Mouse (Mus musculus): ENCODE measurements around the gene Kpna7. TPM values are rescaled to one million over a fixed set of nuclear protein-coding genes. Genes with fewer than 3 reads are reported as not detected.
"Not testable (repeated sequence)": the region's sequence is repeated elsewhere in the genome, so short reads cannot be mapped to it uniquely, and the experiment has no call there.

Gene Kpna7
- polyA plus RNA-seq (2015; fragmentation: Nextera tagmentation; extraction: Ambion mirVana) = not detected in 2 replicates

DNA sequence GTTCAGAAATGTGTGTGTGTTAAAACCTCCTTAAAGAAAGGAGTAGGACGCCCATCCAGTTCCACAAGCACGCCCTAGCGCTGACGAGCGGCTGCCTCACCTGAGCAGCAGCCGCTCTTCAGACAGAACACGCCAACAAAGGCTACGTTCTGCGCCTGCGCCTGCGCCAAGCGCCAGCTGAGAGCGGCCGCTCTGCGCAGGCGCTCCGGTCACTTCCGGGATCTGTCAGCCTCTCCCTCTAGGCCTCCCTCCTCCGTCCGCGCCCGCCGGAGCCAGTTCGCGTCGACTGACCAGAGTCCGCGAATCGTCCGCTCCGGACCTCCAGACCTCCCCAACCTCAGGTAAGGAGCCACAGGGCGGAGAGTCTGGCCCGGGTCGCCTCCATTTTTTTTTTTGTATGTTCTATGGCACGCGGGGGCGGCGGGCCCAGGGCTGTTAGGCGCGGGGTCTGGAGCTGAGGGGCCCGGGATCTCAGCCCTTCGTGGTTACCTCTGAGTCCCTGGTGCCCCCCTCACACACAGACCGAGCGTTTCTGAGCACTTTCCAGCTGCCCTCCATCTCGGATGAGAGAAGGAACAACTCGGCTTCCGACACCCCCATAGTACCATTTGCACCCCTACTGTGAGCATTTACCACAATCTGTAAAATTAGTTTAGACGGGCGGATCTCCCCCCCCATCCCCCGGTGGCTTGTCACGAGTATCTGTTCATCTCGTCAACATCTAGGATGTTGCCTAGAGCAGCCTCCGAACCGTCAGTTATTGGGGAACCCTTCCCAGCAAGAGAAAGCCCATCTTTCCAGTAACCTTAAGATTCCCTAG is at the start of gene Kpna7, which contains the start of gene Arpc1a:
Gene Kpna7 (minus strand): TSS at position 399 of the 820 bp plus-strand sequence.
Gene Arpc1a (plus strand): TSS at position 199 of the 820 bp plus-strand sequence.
- Histone ChIP-seq H3K4me2 (ENCODE audit: low read length) (peak within 1 kb of the TSS; percentile 90), H3K27ac (ENCODE audit: low read length) (peak within 1 kb of the TSS; percentile 89), H3K27me3 (replicated peaks; ENCODE audit: control insufficient read depth, insufficient read depth, low read length) (no peaks in the 10 kb centered on the region), H3K4me3 (replicated peaks; ENCODE audit: low read length) (peak within 1 kb of the TSS; percentile 96), H3K36me3 (ENCODE audit: control insufficient read depth, insufficient read depth) (no peaks in the 10 kb centered on the region), H3K9me3 (ENCODE audit: control insufficient read depth, low read length) (no peaks in the 10 kb centered on the region), H3K9ac (replicated peaks; ENCODE audit: low read depth, low read length) (peak within 1 kb of the TSS; percentile 95), H3K4me1 (replicated peaks; ENCODE audit: control insufficient read depth, insufficient read depth, low read length) (peaks cover 10% of the 10 kb centered on the region)
- ATAC-seq = peak; percentile 99
- WGBS = under 1% methylated on average over 54 of the region's 54 CpGs

DNA sequence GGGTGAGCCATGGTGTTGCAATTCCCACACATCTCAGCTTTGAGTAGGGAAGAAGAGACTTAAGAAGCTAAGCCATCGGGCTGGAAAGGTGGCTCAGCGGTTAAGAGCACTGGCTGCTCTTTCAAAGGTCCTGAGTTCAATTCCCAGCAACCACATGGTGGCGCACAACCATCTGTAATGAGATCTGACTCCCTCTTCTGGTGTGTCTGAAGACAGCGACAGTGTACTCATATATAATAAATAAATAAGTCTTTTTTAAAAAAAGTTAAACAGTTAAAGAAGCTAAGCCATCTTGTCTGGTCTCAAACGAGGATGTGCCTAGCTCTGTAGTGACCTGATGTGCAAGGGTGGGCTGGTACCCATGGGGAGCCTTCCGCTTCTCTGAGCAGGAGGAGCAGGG is 49.4 kb upstream of the Kpna7 start:
- H3K4me2 ChIP-seq (ENCODE audit: low read length); H3K4me1 ChIP-seq (replicated peaks; ENCODE audit: control insufficient read depth, insufficient read depth, low read length); H3K9ac ChIP-seq (replicated peaks; ENCODE audit: low read depth, low read length); H3K27me3 ChIP-seq (replicated peaks; ENCODE audit: control insufficient read depth, insufficient read depth, low read length); H3K4me3 ChIP-seq (replicated peaks; ENCODE audit: low read length); ATAC-seq; H3K27ac ChIP-seq (ENCODE audit: low read length); H3K9me3 ChIP-seq (ENCODE audit: control insufficient read depth, low read length): not testable (repeated sequence)
- 86% methylated on average over 6 of the region's 6 CpGs for WGBS
- H3K36me3 ChIP-seq (ENCODE audit: control insufficient read depth, insufficient read depth) = peaks cover 70% of the 10 kb centered on the region

DNA sequence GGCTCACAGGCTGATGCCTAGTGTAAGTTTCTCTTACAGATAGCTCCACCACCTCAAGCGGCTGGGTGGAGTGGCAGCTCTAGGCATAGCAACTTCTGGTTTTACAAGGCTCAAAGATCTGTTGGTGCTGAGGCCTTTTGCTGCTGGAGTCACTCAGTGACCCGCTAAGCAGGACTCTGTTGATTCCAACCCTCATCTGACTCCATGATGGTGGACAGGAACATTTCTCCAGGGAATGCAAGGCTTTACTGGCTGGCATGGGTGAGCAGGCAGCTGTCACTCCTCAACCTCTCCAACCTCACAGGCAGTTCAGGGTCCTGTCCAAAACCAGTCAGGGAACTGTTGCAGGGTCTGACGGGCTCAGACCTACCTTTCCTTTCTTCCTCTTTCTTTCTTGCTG is 47.2 kb upstream of the Kpna7 start:
- Histone ChIP-seq H3K36me3 (ENCODE audit: control insufficient read depth, insufficient read depth) (peaks cover 65% of the 10 kb centered on the region), H3K4me2 (ENCODE audit: low read length) (no peak overlapping the region), H3K27ac (ENCODE audit: low read length) (no peak overlapping the region), H3K4me1 (replicated peaks; ENCODE audit: control insufficient read depth, insufficient read depth, low read length) (no peaks in the 10 kb centered on the region), H3K9me3 (ENCODE audit: control insufficient read depth, low read length) (no peaks in the 10 kb centered on the region), H3K27me3 (replicated peaks; ENCODE audit: control insufficient read depth, insufficient read depth, low read length) (no peaks in the 10 kb centered on the region), H3K9ac (replicated peaks; ENCODE audit: low read depth, low read length) (no peak overlapping the region), H3K4me3 (replicated peaks; ENCODE audit: low read length) (no peak overlapping the region)
- 90% methylated on average over 3 of the region's 3 CpGs for WGBS
- ATAC-seq = no peak

DNA sequence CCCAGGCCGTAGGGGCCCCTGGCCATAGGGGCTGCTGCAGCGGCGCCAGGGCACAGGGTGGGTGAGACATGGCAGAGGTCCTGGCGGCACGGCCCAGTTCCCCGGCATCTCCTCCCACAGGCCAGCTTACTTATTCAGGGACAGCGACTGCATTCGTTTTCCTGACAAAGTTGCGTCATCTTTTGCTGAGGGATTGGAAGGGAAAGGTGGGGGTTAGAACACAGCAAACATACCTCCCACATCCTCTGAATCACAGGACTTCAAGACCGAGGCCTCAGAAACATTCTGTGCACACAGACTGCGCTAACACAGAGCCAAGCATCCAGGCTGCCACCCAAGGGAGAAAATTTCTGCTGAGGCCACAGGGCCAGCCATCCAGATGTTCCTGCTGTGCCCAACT is 46.4 kb upstream of the Kpna7 start:
- Histone ChIP-seq H3K4me3 (replicated peaks; ENCODE audit: low read length) (no peak overlapping the region), H3K27ac (ENCODE audit: low read length) (no peak overlapping the region), H3K27me3 (replicated peaks; ENCODE audit: control insufficient read depth, insufficient read depth, low read length) (no peaks in the 10 kb centered on the region), H3K4me2 (ENCODE audit: low read length) (no peak overlapping the region), H3K36me3 (ENCODE audit: control insufficient read depth, insufficient read depth) (peaks cover 64% of the 10 kb centered on the region), H3K9ac (replicated peaks; ENCODE audit: low read depth, low read length) (no peak overlapping the region), H3K9me3 (ENCODE audit: control insufficient read depth, low read length) (no peaks in the 10 kb centered on the region), H3K4me1 (replicated peaks; ENCODE audit: control insufficient read depth, insufficient read depth, low read length) (no peaks in the 10 kb centered on the region)
- 91% methylated on average over 11 of the region's 11 CpGs for WGBS
- ATAC-seq = no peak

DNA sequence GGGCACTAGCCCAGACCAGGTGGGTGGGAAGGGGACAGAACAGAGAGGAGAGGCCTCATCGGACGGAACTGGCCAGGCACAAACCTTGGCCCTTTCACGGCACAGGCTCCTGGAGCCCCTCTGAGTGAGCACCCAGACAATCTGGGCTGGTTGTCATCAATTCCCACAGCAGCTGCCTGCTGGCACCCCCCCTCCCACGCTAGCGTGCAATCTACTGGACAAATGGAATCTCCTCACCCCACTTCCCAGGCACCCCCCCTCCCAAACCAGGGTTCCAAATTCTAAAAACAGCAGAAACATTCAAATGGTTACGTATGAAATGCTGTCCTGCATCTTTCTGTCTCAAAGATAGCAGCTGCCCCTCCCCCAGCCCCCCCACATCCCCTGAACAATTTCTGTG is 45.9 kb upstream of the Kpna7 start:
- H3K4me1 ChIP-seq (replicated peaks; ENCODE audit: control insufficient read depth, insufficient read depth, low read length); H3K27me3 ChIP-seq (replicated peaks; ENCODE audit: control insufficient read depth, insufficient read depth, low read length); H3K9ac ChIP-seq (replicated peaks; ENCODE audit: low read depth, low read length); H3K4me3 ChIP-seq (replicated peaks; ENCODE audit: low read length); H3K4me2 ChIP-seq (ENCODE audit: low read length); H3K9me3 ChIP-seq (ENCODE audit: control insufficient read depth, low read length); ATAC-seq; H3K27ac ChIP-seq (ENCODE audit: low read length): not testable (repeated sequence)
- H3K36me3 ChIP-seq (ENCODE audit: control insufficient read depth, insufficient read depth) = peaks cover 62% of the 10 kb centered on the region
- 97% methylated on average over 6 of the region's 6 CpGs for WGBS

DNA sequence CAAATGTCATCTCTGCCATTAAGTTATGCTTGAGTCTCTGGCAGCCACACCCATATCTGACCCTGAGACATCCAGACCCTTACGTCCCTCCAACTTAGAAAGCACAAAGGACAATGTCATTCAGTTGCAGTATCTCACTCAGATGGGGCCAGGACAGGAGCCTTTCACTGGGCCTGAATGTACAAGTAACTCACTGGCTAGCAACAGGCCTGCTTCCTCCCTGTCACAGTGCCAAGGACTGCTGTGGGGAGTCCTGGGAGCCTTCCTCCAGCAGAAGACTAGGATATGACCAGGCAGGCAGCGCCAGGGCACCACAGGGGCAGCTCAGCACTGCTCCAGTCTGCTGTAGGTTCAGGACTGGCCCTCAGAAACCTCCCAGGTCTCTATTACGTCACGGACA is 45.3 kb upstream of the Kpna7 start:
- H3K4me3 ChIP-seq (replicated peaks; ENCODE audit: low read length) = no peak overlapping the region
- no peak overlapping the region for H3K9ac ChIP-seq (replicated peaks; ENCODE audit: low read depth, low read length)
- no peaks in the 10 kb centered on the region for H3K27me3 ChIP-seq (replicated peaks; ENCODE audit: control insufficient read depth, insufficient read depth, low read length)
- H3K36me3 ChIP-seq (ENCODE audit: control insufficient read depth, insufficient read depth) = peaks cover 56% of the 10 kb centered on the region
- 99% methylated on average over 4 of the region's 4 CpGs for WGBS
- H3K4me1 ChIP-seq (replicated peaks; ENCODE audit: control insufficient read depth, insufficient read depth, low read length) = no peaks in the 10 kb centered on the region
- H3K9me3 ChIP-seq (ENCODE audit: control insufficient read depth, low read length) = no peaks in the 10 kb centered on the region
- no peak overlapping the region for H3K27ac ChIP-seq (ENCODE audit: low read length)
- no peak overlapping the region for H3K4me2 ChIP-seq (ENCODE audit: low read length)
- no peak for ATAC-seq

DNA sequence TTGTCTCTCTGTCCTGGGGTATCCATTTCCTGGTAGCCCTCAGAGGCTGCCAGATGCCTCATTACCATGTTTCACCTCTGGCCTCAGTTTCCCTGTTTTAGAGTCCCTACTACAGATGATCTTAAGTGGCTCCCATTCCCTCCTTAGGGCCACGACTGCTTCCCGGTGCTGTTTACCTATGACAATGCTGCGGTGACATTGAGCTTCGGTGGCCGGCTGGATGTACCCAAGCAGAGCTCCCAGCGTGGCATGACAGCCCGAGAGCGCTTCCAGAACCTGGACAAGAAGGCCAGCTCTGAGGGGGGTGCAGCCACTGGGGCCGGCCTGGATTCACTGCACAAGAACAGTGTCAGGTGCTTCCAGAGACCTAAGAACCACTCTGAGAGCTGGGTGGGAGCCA is 42.8 kb upstream of the Kpna7 start:
- ATAC-seq = no peak
- Histone ChIP-seq H3K36me3 (ENCODE audit: control insufficient read depth, insufficient read depth) (peaks cover 36% of the 10 kb centered on the region), H3K27ac (ENCODE audit: low read length) (no peak overlapping the region), H3K9me3 (ENCODE audit: control insufficient read depth, low read length) (no peaks in the 10 kb centered on the region), H3K4me1 (replicated peaks; ENCODE audit: control insufficient read depth, insufficient read depth, low read length) (no peaks in the 10 kb centered on the region), H3K9ac (replicated peaks; ENCODE audit: low read depth, low read length) (no peak overlapping the region), H3K4me2 (ENCODE audit: low read length) (no peak overlapping the region), H3K4me3 (replicated peaks; ENCODE audit: low read length) (no peak overlapping the region), H3K27me3 (replicated peaks; ENCODE audit: control insufficient read depth, insufficient read depth, low read length) (no peaks in the 10 kb centered on the region)
- 95% methylated on average over 9 of the region's 9 CpGs for WGBS

DNA sequence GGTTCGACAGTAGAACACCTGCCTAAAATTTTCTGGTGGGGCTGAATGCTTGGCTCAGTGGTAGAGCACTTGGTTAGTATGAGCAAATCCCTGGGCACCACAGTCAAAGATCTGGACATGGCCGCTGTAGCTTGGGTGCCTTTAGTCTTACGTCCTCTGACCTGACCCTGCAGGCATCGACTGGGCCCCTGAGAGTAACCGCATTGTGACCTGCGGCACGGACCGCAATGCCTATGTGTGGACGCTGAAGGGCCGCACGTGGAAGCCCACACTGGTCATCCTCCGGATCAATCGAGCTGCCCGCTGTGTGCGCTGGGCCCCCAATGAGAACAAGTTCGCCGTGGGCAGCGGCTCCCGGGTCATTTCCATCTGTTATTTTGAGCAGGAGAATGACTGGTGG is 39.6 kb upstream of the Kpna7 start:
- H3K9me3 ChIP-seq (ENCODE audit: control insufficient read depth, low read length) = no peaks in the 10 kb centered on the region
- WGBS = 94% methylated on average over 19 of the region's 19 CpGs
- no peak overlapping the region for H3K9ac ChIP-seq (replicated peaks; ENCODE audit: low read depth, low read length)
- H3K4me1 ChIP-seq (replicated peaks; ENCODE audit: control insufficient read depth, insufficient read depth, low read length) = no peaks in the 10 kb centered on the region
- H3K36me3 ChIP-seq (ENCODE audit: control insufficient read depth, insufficient read depth) = peaks cover 7% of the 10 kb centered on the region
- no peak for ATAC-seq
- H3K4me3 ChIP-seq (replicated peaks; ENCODE audit: low read length) = no peak overlapping the region
- H3K4me2 ChIP-seq (ENCODE audit: low read length) = no peak overlapping the region
- no peak overlapping the region for H3K27ac ChIP-seq (ENCODE audit: low read length)
- H3K27me3 ChIP-seq (replicated peaks; ENCODE audit: control insufficient read depth, insufficient read depth, low read length) = no peaks in the 10 kb centered on the region

DNA sequence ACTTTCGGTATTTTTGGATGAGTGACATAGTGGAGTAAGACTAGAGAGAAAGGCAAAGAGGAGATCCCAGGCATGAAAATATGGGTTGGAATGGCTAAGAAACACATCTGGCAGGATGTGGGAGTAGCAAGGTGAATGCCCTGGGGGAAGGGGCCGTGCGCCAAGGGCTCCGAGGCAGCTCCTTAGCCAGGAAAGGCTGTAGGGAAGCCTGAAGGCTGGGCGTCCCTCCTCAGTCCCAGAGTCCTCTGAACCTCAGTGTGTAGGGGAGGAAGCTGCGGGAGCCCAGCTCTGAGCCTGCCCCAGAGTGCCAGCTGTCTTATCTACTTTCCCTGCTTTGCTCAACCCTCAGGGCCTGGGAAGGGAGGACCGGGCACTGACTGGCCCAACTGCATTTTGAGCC is 37.1 kb upstream of the Kpna7 start:
- H3K27me3 ChIP-seq (replicated peaks; ENCODE audit: control insufficient read depth, insufficient read depth, low read length) = no peaks in the 10 kb centered on the region
- no peak for ATAC-seq
- peaks cover 4% of the 10 kb centered on the region; the same call in 1 of the 2 replicates for H3K36me3 ChIP-seq (ENCODE audit: control insufficient read depth, insufficient read depth)
- H3K4me2 ChIP-seq (ENCODE audit: low read length) = no peak overlapping the region
- no peak overlapping the region for H3K9ac ChIP-seq (replicated peaks; ENCODE audit: low read depth, low read length)
- no peak overlapping the region for H3K4me3 ChIP-seq (replicated peaks; ENCODE audit: low read length)
- H3K4me1 ChIP-seq (replicated peaks; ENCODE audit: control insufficient read depth, insufficient read depth, low read length) = no peaks in the 10 kb centered on the region
- no peaks in the 10 kb centered on the region for H3K9me3 ChIP-seq (ENCODE audit: control insufficient read depth, low read length)
- no peak overlapping the region for H3K27ac ChIP-seq (ENCODE audit: low read length)
- 72% methylated on average over 7 of the region's 7 CpGs for WGBS
